34 mouse cellular contexts compared by ENCODE assay signal in genomic region chr5:125416183-125416582, GRCm38 (mm10). TPM values are rescaled to one million over a fixed set of nuclear protein-coding genes. Genes with fewer than 3 reads are reported as not detected.
"Had no signal": no experiment of that assay in that cellular context is flagged by ENCODE, and none has a peak within 500 bp of the region (broad histone marks: within the 10 kb centered on the region; RNA-seq: fewer than 3 reads in every experiment).

No protein-coding gene starts in this region.

- H3K4me2 ChIP-seq: limb, embryonic 12.5 days; limb, embryonic 13.5 days; limb, embryonic 15.5 days; liver, embryonic 11.5 days; liver, embryonic 12.5 days; liver, embryonic 13.5 days; liver, embryonic 15.5 days; lung, embryonic 14.5 days; lung, embryonic 15.5 days; midbrain, embryonic 12.5 days; midbrain, embryonic 13.5 days; neural tube, embryonic 12.5 days; neural tube, embryonic 13.5 days had no signal

- H3K9me3 ChIP-seq: limb, embryonic 12.5 days; limb, embryonic 13.5 days; limb, embryonic 15.5 days; liver, embryonic 12.5 days; liver, embryonic 13.5 days; liver, embryonic 15.5 days; lung, embryonic 15.5 days; midbrain, embryonic 10.5 days; midbrain, embryonic 12.5 days; midbrain, embryonic 13.5 days; neural tube, embryonic 12.5 days; neural tube, embryonic 13.5 days had no signal

- ATAC-seq: liver, embryonic 12.5 days; liver, postnatal 0 days; lung, postnatal 0 days; midbrain, embryonic 13.5 days; midbrain, embryonic 16.5 days had no signal

- H3K27me3 ChIP-seq: limb, embryonic 12.5 days; limb, embryonic 13.5 days; limb, embryonic 15.5 days; liver, embryonic 12.5 days; liver, embryonic 13.5 days; liver, embryonic 15.5 days; lung, embryonic 15.5 days; midbrain, embryonic 12.5 days; midbrain, embryonic 13.5 days; neural tube, embryonic 12.5 days; neural tube, embryonic 13.5 days had no signal

- H3K4me3 ChIP-seq: left cerebral cortex, adult 2 months; limb, embryonic 12.5 days; limb, embryonic 13.5 days; limb, embryonic 15.5 days; liver, embryonic 12.5 days; liver, embryonic 13.5 days; liver, embryonic 15.5 days; lung, embryonic 15.5 days; midbrain, embryonic 10.5 days; midbrain, embryonic 12.5 days; midbrain, embryonic 13.5 days; myocyte; neural tube, embryonic 12.5 days; neural tube, embryonic 13.5 days had no signal

- H3K9ac ChIP-seq: limb, embryonic 12.5 days; limb, embryonic 13.5 days; limb, embryonic 15.5 days; liver, embryonic 12.5 days; liver, embryonic 13.5 days; liver, embryonic 14.5 days; liver, embryonic 15.5 days; liver, postnatal 0 days; lung, embryonic 14.5 days; lung, embryonic 15.5 days; midbrain, embryonic 12.5 days; midbrain, embryonic 13.5 days; neural tube, embryonic 12.5 days; neural tube, embryonic 13.5 days had no signal

- H3K4me1 ChIP-seq: limb, embryonic 12.5 days; limb, embryonic 13.5 days; limb, embryonic 15.5 days; liver, embryonic 12.5 days; liver, embryonic 13.5 days; liver, embryonic 15.5 days; lung, embryonic 15.5 days; midbrain, embryonic 10.5 days; midbrain, embryonic 12.5 days; midbrain, embryonic 13.5 days; neural tube, embryonic 12.5 days; neural tube, embryonic 13.5 days had no signal

- H3K27ac ChIP-seq: left cerebral cortex, adult 2 months; limb, embryonic 12.5 days; limb, embryonic 13.5 days; limb, embryonic 15.5 days; liver, embryonic 12.5 days; liver, embryonic 13.5 days; liver, embryonic 14.5 days; liver, embryonic 15.5 days; lung, embryonic 15.5 days; macrophage; midbrain, embryonic 10.5 days; midbrain, embryonic 12.5 days; midbrain, embryonic 13.5 days; neural tube, embryonic 12.5 days; neural tube, embryonic 13.5 days had no signal

- DNase-seq: left cerebral cortex, postnatal 4 days; liver; liver, embryonic 13.5 days; liver, postnatal 0 days; lung, adult 18-20 months; lung, adult 2 months; lung, embryonic 14.5 days; lung, postnatal 10 days; lung, postnatal 14 days; lung, postnatal 36 days; lung, postnatal 4 days; midbrain, embryonic 14.5 days had no signal

RNA-seq across cellular contexts. Expression of gene Gm10382, which starts 27.1 kb away (rescaled TPM):
- total RNA-seq: liver, adult 2 months; midbrain, postnatal 0 days; monocyte, adult 5-6 weeks had no signal
- polyA plus RNA-seq: macrophage; neural tube, embryonic 11.5 days had no signal
